Mouse (Mus musculus): ENCODE results near the gene Olfr493. TPM values are rescaled to one million over a fixed set of nuclear protein-coding genes. Genes with fewer than 3 reads are reported as not detected.

Gene Olfr493
- polyA plus RNA-seq (2015; fragmentation: Nextera tagmentation; extraction: Ambion mirVana) = not detected in 2 replicates

GRCm38 (mm10) chr7:108346879-108347278 is at the start of gene Olfr493:
Olfr493 (minus strand) TSS chr7:108346979.

GRCm38 (mm10) chr7:108392867-108393266 is 46.1 kb upstream of the Olfr493 start, which contains the start of gene Olfr495:
Olfr495 (plus strand) TSS chr7:108393167.

DNA sequence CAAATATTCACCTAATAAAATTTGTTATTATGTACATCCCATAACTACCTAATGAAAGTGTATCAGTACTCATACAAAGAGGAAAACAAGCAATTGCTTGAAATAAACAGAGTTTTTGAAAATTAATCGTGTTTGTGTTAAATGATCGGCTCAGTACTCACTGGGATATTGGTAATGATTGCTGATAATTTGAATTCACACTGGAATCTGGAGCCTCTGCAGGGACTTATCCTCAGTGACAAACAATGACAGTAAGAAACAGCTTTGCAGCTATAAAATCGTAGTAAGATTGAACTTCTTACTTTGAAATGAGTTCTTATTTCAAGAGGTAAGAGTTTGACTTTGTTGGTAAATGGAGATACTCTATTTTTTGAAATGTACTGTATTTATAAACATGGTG is 18.3 kb upstream of the Olfr493 start, which contains the start of gene Olfr494:
Olfr494 (plus strand) TSS at position 301 of the 400 bp plus-strand sequence.

GRCm38 (mm10) chr7:108323574-108323973 is 23.2 kb downstream of the Olfr493 start, which contains the start of gene Olfr492:
Olfr492 (minus strand) TSS chr7:108323674.

DNA sequence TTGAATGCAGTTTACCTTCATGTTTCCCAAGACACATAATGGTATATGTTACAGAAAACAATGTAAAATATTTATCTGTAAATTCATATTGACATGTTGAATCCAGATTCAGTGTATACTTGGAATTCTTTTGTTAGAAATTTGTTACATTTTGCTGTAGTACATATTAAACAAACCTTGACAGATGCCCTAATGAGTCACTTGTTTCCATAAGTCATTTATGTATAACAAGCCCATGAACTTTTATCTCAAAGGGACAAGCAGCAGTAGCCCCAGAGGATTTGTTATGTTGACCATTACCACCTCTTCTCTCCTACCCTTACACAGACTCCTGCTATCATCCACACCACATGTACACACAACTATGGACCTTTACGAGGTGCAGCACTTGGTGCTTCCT is 33.6 kb downstream of the Olfr493 start, which contains the start of gene Olfr491:
Olfr491 (plus strand) TSS at position 301 of the 400 bp plus-strand sequence.

Other genes with a start within 250 kb of the Olfr493 start
- 0.06 and 0.10 TPM in 2 replicates for gene Olfr482, start 249.4 kb downstream of the Olfr493 start, polyA plus RNA-seq (2015; fragmentation: Nextera tagmentation; extraction: Ambion mirVana)
- gene Olfr483, start 246.1 kb downstream of the Olfr493 start, polyA plus RNA-seq (2015; fragmentation: Nextera tagmentation; extraction: Ambion mirVana) = not detected in 2 replicates
- not detected in 2 replicates for gene Olfr484, start 219.5 kb downstream of the Olfr493 start, polyA plus RNA-seq (2015; fragmentation: Nextera tagmentation; extraction: Ambion mirVana)
- not detected in 2 replicates for gene Olfr485, start 187.1 kb downstream of the Olfr493 start, polyA plus RNA-seq (2015; fragmentation: Nextera tagmentation; extraction: Ambion mirVana)
- not detected in 2 replicates for gene Olfr486, start 174.2 kb downstream of the Olfr493 start, polyA plus RNA-seq (2015; fragmentation: Nextera tagmentation; extraction: Ambion mirVana)
- gene Olfr487, start 132.3 kb downstream of the Olfr493 start, polyA plus RNA-seq (2015; fragmentation: Nextera tagmentation; extraction: Ambion mirVana) = not detected in 2 replicates
- gene Olfr488, start 88.6 kb downstream of the Olfr493 start, polyA plus RNA-seq (2015; fragmentation: Nextera tagmentation; extraction: Ambion mirVana) = not detected in 2 replicates
- not detected in 2 replicates for gene Olfr490, start 58.0 kb downstream of the Olfr493 start, polyA plus RNA-seq (2015; fragmentation: Nextera tagmentation; extraction: Ambion mirVana)
- gene Olfr491, start 33.5 kb downstream of the Olfr493 start, polyA plus RNA-seq (2015; fragmentation: Nextera tagmentation; extraction: Ambion mirVana) = not detected in 2 replicates
- not detected in 2 replicates for gene Olfr492, start 23.3 kb downstream of the Olfr493 start, polyA plus RNA-seq (2015; fragmentation: Nextera tagmentation; extraction: Ambion mirVana)
- gene Olfr494, start 18.4 kb upstream of the Olfr493 start, polyA plus RNA-seq (2015; fragmentation: Nextera tagmentation; extraction: Ambion mirVana) = not detected in 2 replicates
- gene Olfr495, start 46.2 kb upstream of the Olfr493 start, polyA plus RNA-seq (2015; fragmentation: Nextera tagmentation; extraction: Ambion mirVana) = not detected in 2 replicates
- gene Olfr497, start 73.4 kb upstream of the Olfr493 start, polyA plus RNA-seq (2015; fragmentation: Nextera tagmentation; extraction: Ambion mirVana) = not detected in 2 replicates
- gene Olfr498, start 118.3 kb upstream of the Olfr493 start, polyA plus RNA-seq (2015; fragmentation: Nextera tagmentation; extraction: Ambion mirVana) = not detected in 2 replicates
- not detected in 2 replicates for gene Olfr502, start 178.1 kb upstream of the Olfr493 start, polyA plus RNA-seq (2015; fragmentation: Nextera tagmentation; extraction: Ambion mirVana)
- not detected in 2 replicates for gene Olfr503, start 197.5 kb upstream of the Olfr493 start, polyA plus RNA-seq (2015; fragmentation: Nextera tagmentation; extraction: Ambion mirVana)
- not detected in 2 replicates for gene Olfr504, start 218.8 kb upstream of the Olfr493 start, polyA plus RNA-seq (2015; fragmentation: Nextera tagmentation; extraction: Ambion mirVana)